In genomic region chr6:145862321-145862720, GRCm38 (mm10) we compare ENCODE assay signal across 8 mouse cellular contexts. TPM values are rescaled to one million over a fixed set of nuclear protein-coding genes. Genes with fewer than 3 reads are reported as not detected.
DNase-seq lines count a peak whose midpoint lies in the region; ATAC-seq and TF ChIP-seq lines count a peak whose summit lies in the region.

No protein-coding gene starts in this region.

- H3K36me3 ChIP-seq in embryonic facial prominence, embryonic 13.5 days: no peaks in the 10 kb centered on the region
- no peaks in the 10 kb centered on the region for H3K36me3 ChIP-seq in hindbrain, embryonic 16.5 days (ENCODE audit: control insufficient read depth, insufficient read depth, low read length)
- H3K36me3 ChIP-seq in myocyte (ENCODE audit: control insufficient read depth, insufficient read depth): no peaks in the 10 kb centered on the region

- peak overlapping the region; percentile 84 for H3K4me3 ChIP-seq in layer of hippocampus, adult 2 months
- peak overlapping the region; percentile 66 for H3K4me3 ChIP-seq in embryonic facial prominence, embryonic 13.5 days
- peak overlapping the region; percentile 82 for H3K4me3 ChIP-seq in hindbrain, embryonic 16.5 days (ENCODE audit: low read length)
- H3K4me3 ChIP-seq in myocyte: peak overlapping the region; percentile 71

- peak overlapping the region; percentile 99 for H3K27ac ChIP-seq in layer of hippocampus, adult 2 months
- no peak overlapping the region for H3K27ac ChIP-seq in embryonic facial prominence, embryonic 13.5 days
- H3K27ac ChIP-seq in hindbrain, embryonic 16.5 days (ENCODE audit: low read depth, low read length): no peak overlapping the region

- no peak for TF ChIP-seq POLR2A in myocyte (IDR thresholded peaks at IDR 0.05; ENCODE audit: insufficient read length, low read depth)

- peak overlapping the region; percentile 94 for H3ac ChIP-seq in myocyte (ENCODE audit: control insufficient read depth, insufficient read length)

- no peak overlapping the region for H3K9ac ChIP-seq in embryonic facial prominence, embryonic 13.5 days
- peak overlapping the region; percentile 86 for H3K9ac ChIP-seq in hindbrain, embryonic 16.5 days (ENCODE audit: low read depth, low read length)

- H3K79me2 ChIP-seq in myocyte (ENCODE audit: control insufficient read depth, insufficient read depth): peaks cover 55% of the 10 kb centered on the region

- WGBS in embryonic facial prominence, embryonic 13.5 days: 18% methylated on average over 4 of the region's 4 CpGs
- WGBS in hindbrain, embryonic 16.5 days: 10% methylated on average over 4 of the region's 4 CpGs

- no peaks in the 10 kb centered on the region for H3K9me3 ChIP-seq in embryonic facial prominence, embryonic 13.5 days
- H3K9me3 ChIP-seq in hindbrain, embryonic 16.5 days (ENCODE audit: control insufficient read depth, low read length): no peaks in the 10 kb centered on the region

- no peak for TF ChIP-seq CTCF in layer of hippocampus, adult 2 months (conservative IDR thresholded peaks at IDR 0.05)

- ATAC-seq in embryonic facial prominence, embryonic 13.5 days (ENCODE audit: insufficient number of reproducible peaks, insufficient read depth, low FRiP score, low TSS enrichment, low read depth): no peak
- ATAC-seq in hindbrain, embryonic 16.5 days: no peak
- ATAC-seq in inflammation-experienced regulatory T-cells, adult 6 months: no peak

- H3K4me1 ChIP-seq in embryonic facial prominence, embryonic 13.5 days: peaks cover 34% of the 10 kb centered on the region
- H3K4me1 ChIP-seq in hindbrain, embryonic 16.5 days (ENCODE audit: control insufficient read depth, insufficient read depth, low read depth, low read length): peaks cover 18% of the 10 kb centered on the region

- peak overlapping the region; percentile 100 for H3K4me2 ChIP-seq in embryonic facial prominence, embryonic 13.5 days
- H3K4me2 ChIP-seq in hindbrain, embryonic 16.5 days (ENCODE audit: low read length): peak overlapping the region; percentile 99
- peak overlapping the region; percentile 99 for H3K4me2 ChIP-seq in myocyte (ENCODE audit: low read depth)

- peaks cover 68% of the 10 kb centered on the region for H3K27me3 ChIP-seq in embryonic facial prominence, embryonic 13.5 days
- H3K27me3 ChIP-seq in hindbrain, embryonic 16.5 days (replicated peaks; ENCODE audit: control insufficient read depth, insufficient read depth, low read length): no peaks in the 10 kb centered on the region; the same call in 1 of the 2 replicates
- no peaks in the 10 kb centered on the region for H3K27me3 ChIP-seq in myocyte (ENCODE audit: control insufficient read depth, insufficient read depth, insufficient read length)

- no peak for DNase-seq in layer of hippocampus, adult 2 months (ENCODE audit: low spot score in 2 of 2)
- no peak for DNase-seq in layer of hippocampus, adult 9-10 months (ENCODE audit: low spot score)
- no peak for DNase-seq in MN1 (ENCODE audit: low spot score)
- DNase-seq in right cerebral cortex, postnatal 36 days (ENCODE audit: low spot score in 2 of 2): no peak

TF ChIP-seq in myocyte, 11 proteins besides CTCF, POLR2A, EP300 and RAD21:
- TF ChIP-seq POLR2AphosphoS2 (IDR thresholded peaks at IDR 0.05; ENCODE audit: insufficient read length, low read depth): no peak
- no peak for TF ChIP-seq CEBPB (IDR thresholded peaks at IDR 0.05; ENCODE audit: insufficient read depth, poor library complexity, severe bottlenecking)
- no peak for TF ChIP-seq MYOG (IDR thresholded peaks at IDR 0.05; ENCODE audit: control insufficient read depth in 1 of 3, insufficient read depth in 1 of 3, insufficient read length in 2 of 3, low read depth in 2 of 3)
- no peak for TF ChIP-seq E2F4 (IDR thresholded peaks at IDR 0.05; ENCODE audit: insufficient read depth)
- no peak for TF ChIP-seq USF1 (IDR thresholded peaks at IDR 0.05; ENCODE audit: low read depth)
- TF ChIP-seq TCF3 (IDR thresholded peaks at IDR 0.05; ENCODE audit: insufficient read length, low read depth): no peak
- no peak for TF ChIP-seq MYOD1 (IDR thresholded peaks at IDR 0.05; ENCODE audit: control insufficient read depth in 1 of 3, insufficient read length in 2 of 3, low read depth in 2 of 3)
- no peak for TF ChIP-seq SRF (IDR thresholded peaks at IDR 0.05; ENCODE audit: control insufficient read depth, insufficient read length, low read depth)
- TF ChIP-seq TCF12 (IDR thresholded peaks at IDR 0.05; ENCODE audit: insufficient read depth, poor library complexity, severe bottlenecking): no peak
- TF ChIP-seq REST (IDR thresholded peaks at IDR 0.05; ENCODE audit: insufficient read depth, insufficient read length): no peak
- TF ChIP-seq MAX (IDR thresholded peaks at IDR 0.05; ENCODE audit: low read depth): no peak

RNA-seq across cellular contexts. Expression of gene Bhlhe41, which starts 3.0 kb away (rescaled TPM):
- total RNA-seq in layer of hippocampus, adult 2 months (2021): 10 to 100 TPM; 45.2 to 47.1 TPM
- 2.0 and 3.1 TPM in 2 replicates for polyA plus RNA-seq in embryonic facial prominence, embryonic 13.5 days (2015; fragmentation: Nextera tagmentation; extraction: Ambion mirVana)
- 7.8 and 8.1 TPM in 2 replicates for polyA plus RNA-seq in hindbrain, embryonic 16.5 days (2015; fragmentation: Nextera tagmentation; extraction: Ambion mirVana)
- 15.6 TPM for polyA plus RNA-seq in myocyte (2012; fragmentation: generic; extraction: Trizol)
- under 1 TPM; 0.11 to 0.44 (median 0.35) TPM for polyA plus RNA-seq in inflammation-experienced regulatory T-cells, adult 6 months (2017; shearing (Covaris generic))
